Mouse (Mus musculus) 3134 (cell line): ENCODE data around the gene Hnf4a.
"Not testable (repeated sequence)": the region's sequence is repeated elsewhere in the genome, so short reads cannot be mapped to it uniquely, and the experiment has no call there.

Experiments
- DNase-seq: peaks from one replicate; pipeline ENCODE4 v3.0.0-alpha.2; 2011; ENCODE audit warnings: low spot score; ENCODE audit not compliant: insufficient read length; ENCODE audit errors: extremely low read depth

Hnf4a gene

DNA sequence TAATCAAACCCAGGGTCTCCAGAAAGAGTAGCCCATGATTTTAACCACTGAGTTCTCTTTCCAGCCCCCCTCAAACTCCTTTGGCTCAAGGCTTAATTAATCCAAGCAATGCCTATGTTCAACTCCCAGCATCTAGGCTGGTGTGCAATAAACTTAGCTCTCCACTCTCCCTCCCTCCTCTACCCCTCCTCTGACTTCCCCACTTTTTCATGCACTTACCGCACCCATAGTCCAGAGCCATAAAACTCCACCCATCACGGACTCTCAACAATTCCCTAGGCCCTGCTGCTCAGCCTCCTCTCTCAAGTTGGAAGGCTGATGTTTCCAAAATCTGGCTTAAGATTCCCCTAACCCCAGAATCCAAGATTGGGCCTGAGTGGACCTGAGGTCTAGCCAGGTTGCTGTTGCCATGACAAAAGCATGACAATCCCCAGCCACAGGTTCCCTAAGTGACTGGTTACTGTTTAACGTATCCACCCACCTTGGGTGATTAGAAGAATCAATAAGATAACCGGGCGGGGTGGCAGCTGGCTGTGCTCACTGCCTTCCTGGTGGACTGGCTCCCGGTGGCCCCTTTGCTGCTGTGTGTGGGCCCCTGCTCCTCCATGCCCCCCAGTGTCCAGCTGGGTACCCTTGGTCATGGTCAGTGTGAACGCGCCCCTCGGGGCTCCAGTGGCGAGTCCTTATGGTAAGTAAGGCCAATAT, at the start of gene Hnf4a:
Gene Hnf4a (plus strand): TSS at position 509 of the 705 bp plus-strand sequence.
- no peak for DNase-seq

DNA sequence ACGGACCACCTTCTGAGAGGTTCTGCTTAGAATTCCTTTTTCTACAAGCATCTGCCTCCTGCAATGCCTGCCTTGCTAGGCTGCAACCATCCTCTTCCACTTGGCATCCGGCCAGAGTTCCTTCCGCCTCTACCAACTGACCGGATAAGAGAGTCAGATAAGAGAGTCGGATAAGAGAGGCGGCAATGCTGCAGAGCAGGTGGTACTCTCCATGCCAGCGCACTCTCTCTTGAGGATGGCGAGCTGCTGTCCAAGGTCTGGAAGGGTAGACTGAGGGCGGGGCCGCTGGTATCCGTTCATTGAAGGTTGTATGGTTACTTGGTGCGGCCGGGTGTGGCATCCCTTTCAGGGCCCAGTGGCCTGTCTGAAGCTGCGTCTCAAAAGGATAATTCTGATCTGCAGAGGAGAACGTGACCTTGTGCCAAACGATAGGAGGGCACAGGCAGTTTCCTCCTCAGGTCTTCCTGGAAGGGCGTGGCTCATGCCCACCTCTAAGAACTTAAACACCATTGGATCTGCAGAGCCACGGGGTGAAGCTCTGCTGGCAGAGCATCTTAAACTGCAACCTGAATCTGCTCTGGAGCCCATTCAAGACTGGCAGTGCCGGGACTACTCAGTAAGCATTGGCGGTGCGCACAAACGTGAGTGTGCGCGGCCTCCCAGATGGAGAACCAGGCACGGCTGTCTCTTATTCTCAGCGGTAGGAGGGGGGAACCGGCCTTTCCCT, 47.9 kb upstream of the Hnf4a start:
- DNase-seq: no peak

GRCm38 (mm10) chr2:163459380-163459779, 47.2 kb upstream of the Hnf4a start:
- DNase-seq: no peak

GRCm38 (mm10) chr2:163460622-163461021, 46.0 kb upstream of the Hnf4a start:
- no peak for DNase-seq

- DNase-seq: not testable (repeated sequence)
Measured at GRCm38 (mm10) chr2:163461307-163461706, 45.3 kb upstream of the Hnf4a start.

DNA sequence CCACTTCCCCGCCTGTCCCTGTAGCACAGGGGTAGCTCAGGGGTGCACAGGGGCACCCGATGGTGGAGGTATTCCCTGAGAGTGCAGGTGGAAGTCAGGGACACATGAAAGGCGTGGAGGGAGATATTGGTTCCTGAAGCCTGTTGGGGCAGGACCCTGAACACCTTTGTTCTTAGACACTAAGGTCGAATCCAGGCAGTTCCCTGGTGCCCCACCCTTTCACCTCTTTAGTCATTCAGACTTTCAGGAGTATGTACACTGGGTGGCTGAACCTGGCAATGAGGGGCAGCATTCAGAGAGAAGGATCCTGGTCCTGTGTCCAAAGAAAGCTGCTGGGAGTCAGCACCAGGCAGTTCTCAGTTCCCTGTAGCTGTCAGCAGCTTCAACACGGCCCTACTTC, 44.2 kb upstream of the Hnf4a start:
- no peak for DNase-seq

DNA sequence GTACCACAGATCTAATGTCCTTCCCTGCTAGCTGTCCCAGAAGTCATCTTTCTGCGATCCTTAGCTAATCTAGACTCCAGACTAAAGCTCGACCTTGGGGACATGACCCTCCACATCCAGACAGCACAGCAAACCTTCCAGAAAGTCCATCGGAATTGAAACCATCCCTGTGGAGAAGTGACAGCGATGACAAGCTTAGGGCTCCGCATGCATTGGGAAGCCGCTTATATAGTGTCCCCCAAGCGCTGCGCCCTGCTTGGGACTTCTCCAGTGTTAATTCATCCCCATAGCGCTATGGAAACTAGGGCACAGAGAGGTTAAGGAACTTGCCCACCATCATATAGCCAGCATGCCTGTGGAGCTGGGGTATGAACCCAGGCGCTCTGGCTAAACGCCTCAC, 43.8 kb upstream of the Hnf4a start:
- no peak for DNase-seq

DNA sequence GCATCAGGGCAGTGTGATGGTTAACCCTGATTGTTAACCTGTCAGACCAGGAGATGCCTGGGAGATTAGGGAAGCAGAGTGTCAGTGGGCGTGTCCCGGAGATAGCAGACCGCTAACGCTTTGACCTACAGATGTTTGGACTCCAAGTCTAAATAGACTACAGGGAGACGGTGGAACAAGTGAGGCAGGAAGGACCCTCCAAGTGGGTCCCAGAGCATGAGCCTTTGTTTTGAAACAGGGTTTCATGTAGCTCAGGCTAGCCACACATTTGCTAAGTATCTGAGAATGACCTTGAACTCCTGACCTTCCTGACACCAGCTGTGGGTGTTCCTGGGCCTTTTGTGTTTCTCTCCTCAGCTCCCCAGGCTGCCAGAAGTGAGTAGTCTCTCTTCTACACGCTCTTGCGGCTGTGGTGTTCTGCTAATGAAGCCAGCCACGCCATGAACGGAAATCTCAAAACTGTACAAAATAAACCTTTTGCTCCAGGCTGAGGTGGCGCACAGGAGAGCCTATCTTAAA, 43.3 kb upstream of the Hnf4a start:
- no peak for DNase-seq

GRCm38 (mm10) chr2:163463998-163464397, 42.6 kb upstream of the Hnf4a start:
- DNase-seq: no peak

DNA sequence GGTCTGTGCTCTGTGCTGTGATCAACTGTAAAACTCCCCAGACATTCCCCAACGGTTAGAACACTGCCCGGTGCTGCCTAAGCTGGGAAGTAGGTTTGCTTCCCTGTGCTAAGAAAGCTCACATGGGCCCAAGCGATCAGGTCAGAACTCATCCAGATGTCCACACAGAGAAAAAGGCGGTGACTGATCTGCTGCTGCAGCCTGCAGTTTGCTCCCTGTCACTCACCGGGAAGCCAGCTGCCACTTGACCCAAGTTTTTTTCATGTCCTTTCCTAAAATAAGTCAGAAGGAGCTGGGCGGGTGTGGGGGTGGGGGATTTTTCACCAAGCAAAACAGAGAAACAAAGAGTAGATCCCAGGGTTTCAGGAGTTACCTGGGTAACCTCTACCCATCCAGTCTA, 42.0 kb upstream of the Hnf4a start:
- no peak for DNase-seq

- no peak for DNase-seq
Measured at GRCm38 (mm10) chr2:163466771-163467170, 39.8 kb upstream of the Hnf4a start.

- no peak for DNase-seq
Measured at GRCm38 (mm10) chr2:163467585-163467984, 39.0 kb upstream of the Hnf4a start.

- DNase-seq: no peak
Measured at GRCm38 (mm10) chr2:163468866-163469265, 37.7 kb upstream of the Hnf4a start.

DNA sequence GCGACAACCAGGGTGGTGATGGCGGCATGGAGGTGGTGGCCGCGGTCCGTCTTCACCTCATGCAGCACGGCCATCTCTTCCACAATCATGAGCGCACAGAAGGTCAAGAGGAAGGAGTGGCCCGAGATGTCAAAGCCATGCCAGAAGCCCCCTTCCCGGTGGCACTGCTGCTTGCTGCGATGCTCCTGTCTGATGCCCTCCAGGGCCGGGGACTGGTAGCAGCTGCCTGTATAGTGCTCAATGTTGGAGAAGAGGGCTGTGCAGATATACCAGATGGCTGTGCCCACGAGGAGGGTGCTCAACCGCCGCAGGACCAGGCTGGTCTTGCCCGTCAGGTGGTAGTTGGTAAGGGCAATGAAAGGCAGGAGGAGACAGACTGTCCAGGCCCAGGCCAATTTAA, 36.9 kb upstream of the Hnf4a start:
- DNase-seq: no peak

- no peak for DNase-seq
Measured at GRCm38 (mm10) chr2:163471136-163471535, 35.5 kb upstream of the Hnf4a start.

DNA sequence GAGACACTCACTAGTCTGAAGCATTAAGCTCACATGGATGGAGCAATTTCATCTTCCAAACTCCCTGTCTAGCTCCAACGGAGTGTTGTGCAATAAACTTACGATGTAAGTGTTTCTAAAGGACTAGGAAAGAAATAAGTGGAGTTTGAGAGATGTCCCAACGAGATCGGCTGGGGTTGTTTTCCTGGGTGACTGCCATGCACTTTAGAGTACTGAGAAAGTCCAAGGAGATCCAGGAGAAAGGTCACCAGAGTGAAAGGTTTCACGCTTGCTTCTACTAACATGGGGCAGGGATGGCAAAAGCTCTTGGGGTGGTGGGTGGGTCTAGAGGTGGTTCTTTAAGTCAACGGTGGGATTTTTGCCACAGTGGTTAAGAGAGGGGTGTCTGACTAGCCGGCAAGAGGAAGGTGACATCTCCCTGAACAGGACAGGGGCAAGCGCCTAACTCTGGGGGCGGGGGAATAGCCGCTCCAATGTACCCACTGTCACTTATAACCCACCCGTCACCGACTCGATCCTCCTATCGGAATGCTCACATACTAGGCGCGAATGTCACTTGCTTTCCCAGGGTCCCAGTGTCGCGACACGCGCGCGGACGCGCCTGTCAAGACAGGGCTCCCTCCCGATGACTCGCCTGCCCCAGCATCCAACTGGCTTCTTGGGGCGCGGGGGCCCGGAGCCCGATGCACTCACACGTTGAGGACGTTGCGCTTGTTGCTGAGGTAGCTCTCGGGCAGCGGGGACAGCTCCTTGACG, 34.7 kb upstream of the Hnf4a start:
- DNase-seq: no peak

GRCm38 (mm10) chr2:163472466-163472851, 34.1 kb upstream of the Hnf4a start, which contains the start of gene Fitm2:
Fitm2 (minus strand) TSS chr2:163472629.
- peak; percentile 97 for DNase-seq

- DNase-seq: peak; percentile 61
Measured at GRCm38 (mm10) chr2:163480191-163480825, 26.3 kb upstream of the Hnf4a start.

- no peak for DNase-seq
Measured at GRCm38 (mm10) chr2:163481539-163482029, 25.0 kb upstream of the Hnf4a start.

DNA sequence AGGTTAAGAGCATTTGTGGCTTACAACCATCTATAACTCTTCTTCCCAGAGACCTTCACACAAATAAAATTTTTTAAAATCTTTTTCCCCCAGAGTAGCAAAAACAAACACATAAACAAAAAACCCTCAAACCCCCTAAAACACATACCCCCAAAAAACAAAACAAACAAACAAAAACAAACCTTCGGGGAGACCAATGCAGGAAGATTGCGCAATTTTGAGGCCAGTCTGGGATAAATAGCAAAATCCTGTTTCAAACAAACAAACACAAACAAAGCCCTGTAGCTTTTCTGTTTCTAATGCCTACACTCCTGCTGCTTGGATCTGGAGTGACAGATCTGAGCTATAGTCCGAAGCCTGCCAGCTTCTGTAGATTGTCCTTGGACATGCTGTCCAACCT, 19.2 kb upstream of the Hnf4a start:
- no peak for DNase-seq
